Mouse (Mus musculus): ENCODE measurements around the gene Gad1. TPM values are rescaled to one million over a fixed set of nuclear protein-coding genes. Genes with fewer than 3 reads are reported as not detected.

Gene Gad1
- total RNA-seq, 2 experiments from 2014 or later: not detected

GRCm38 (mm10) chr2:70563721-70564645 is 11.1 kb downstream of the Gad1 start:
- ATAC-seq (replicated peaks; ENCODE audit: low FRiP score, low TSS enrichment, poor library complexity, severe bottlenecking): no peak

GRCm38 (mm10) chr2:70564646-70565315 is 11.9 kb downstream of the Gad1 start:
- ATAC-seq (replicated peaks; ENCODE audit: low FRiP score, low TSS enrichment, poor library complexity, severe bottlenecking): no peak

- no peak for ATAC-seq (replicated peaks; ENCODE audit: low FRiP score, low TSS enrichment, poor library complexity, severe bottlenecking)
These were observed 13.1 kb downstream of the Gad1 start for GRCm38 (mm10) chr2:70565651-70566602.

GRCm38 (mm10) chr2:70566603-70566981 is 13.7 kb downstream of the Gad1 start:
- ATAC-seq (replicated peaks; ENCODE audit: low FRiP score, low TSS enrichment, poor library complexity, severe bottlenecking): no peak

GRCm38 (mm10) chr2:70567071-70567681 is 14.3 kb downstream of the Gad1 start:
- no peak for ATAC-seq (replicated peaks; ENCODE audit: low FRiP score, low TSS enrichment, poor library complexity, severe bottlenecking)

GRCm38 (mm10) chr2:70567682-70568077 is 14.8 kb downstream of the Gad1 start:
- ATAC-seq (replicated peaks; ENCODE audit: low FRiP score, low TSS enrichment, poor library complexity, severe bottlenecking): no peak

- no peak for ATAC-seq (replicated peaks; ENCODE audit: low FRiP score, low TSS enrichment, poor library complexity, severe bottlenecking)
These were observed 15.5 kb downstream of the Gad1 start for GRCm38 (mm10) chr2:70568198-70568941.

- ATAC-seq (replicated peaks; ENCODE audit: low FRiP score, low TSS enrichment, poor library complexity, severe bottlenecking): no peak
These were observed 18.8 kb downstream of the Gad1 start for GRCm38 (mm10) chr2:70571698-70572097.

- ATAC-seq (replicated peaks; ENCODE audit: low FRiP score, low TSS enrichment, poor library complexity, severe bottlenecking): no peak
These were observed 19.4 kb downstream of the Gad1 start for GRCm38 (mm10) chr2:70572251-70572650.

GRCm38 (mm10) chr2:70573544-70574210 is 20.8 kb downstream of the Gad1 start:
- ATAC-seq (replicated peaks; ENCODE audit: low FRiP score, low TSS enrichment, poor library complexity, severe bottlenecking): no peak

- ATAC-seq (replicated peaks; ENCODE audit: low FRiP score, low TSS enrichment, poor library complexity, severe bottlenecking): no peak
These were observed 35.3 kb downstream of the Gad1 start for GRCm38 (mm10) chr2:70588200-70588599.

- ATAC-seq (replicated peaks; ENCODE audit: low FRiP score, low TSS enrichment, poor library complexity, severe bottlenecking): no peak
These were observed 39.6 kb downstream of the Gad1 start for GRCm38 (mm10) chr2:70592432-70592831.

GRCm38 (mm10) chr2:70593670-70594069 is 40.8 kb downstream of the Gad1 start:
- no peak for ATAC-seq (replicated peaks; ENCODE audit: low FRiP score, low TSS enrichment, poor library complexity, severe bottlenecking)

GRCm38 (mm10) chr2:70595896-70596295 is 43.0 kb downstream of the Gad1 start:
- ATAC-seq (replicated peaks; ENCODE audit: low FRiP score, low TSS enrichment, poor library complexity, severe bottlenecking): no peak

- ATAC-seq (replicated peaks; ENCODE audit: low FRiP score, low TSS enrichment, poor library complexity, severe bottlenecking): no peak
These were observed 56.9 kb downstream of the Gad1 start for GRCm38 (mm10) chr2:70609769-70610168.

- ATAC-seq (replicated peaks; ENCODE audit: low FRiP score, low TSS enrichment, poor library complexity, severe bottlenecking): no peak
These were observed 62.0 kb downstream of the Gad1 start for GRCm38 (mm10) chr2:70614745-70615351.

GRCm38 (mm10) chr2:70616076-70616475 is 63.2 kb downstream of the Gad1 start:
- no peak for ATAC-seq (replicated peaks; ENCODE audit: low FRiP score, low TSS enrichment, poor library complexity, severe bottlenecking)

- ATAC-seq (replicated peaks; ENCODE audit: low FRiP score, low TSS enrichment, poor library complexity, severe bottlenecking): no peak
These were observed 63.7 kb downstream of the Gad1 start for GRCm38 (mm10) chr2:70616617-70617016.
